Mouse (Mus musculus) CH12.LX (cell line): ENCODE measurements at regions not wholly inside any gene's neighbourhood (a gene's known extent, or its start where the extent isn't known, plus 50 kb on each side); places are given as distances from the start of the nearest gene placed in this dataset.

ENCODE experiments used
- DNase-seq: peaks from one replicate; pipeline ENCODE4 v3.0.0-alpha.2; 2013; ENCODE audit errors: extremely low read depth
- H3K27ac ChIP-seq: 2 replicates; pipeline ENCODE4 v1.5.1; 2012; ENCODE audit warnings: low read depth, mild to moderate bottlenecking, control low read depth, moderate library complexity; ENCODE audit not compliant: insufficient read depth
- H3K27me3 ChIP-seq: replicated peaks from 2 replicates; pipeline ENCODE3; 2012; ENCODE audit warnings: inconsistent platforms
- H3K36me3 ChIP-seq, 2 experiments: replicated peaks in 1 of 2; 2 replicates each; pipeline versions ENCODE3 to v1.6.1; 2012; ENCODE audit warnings: inconsistent platforms in 1 of 2, low read length in 1 of 2, mild to moderate bottlenecking in 1 of 2, mixed read lengths in 1 of 2, moderate library complexity in 1 of 2; ENCODE audit not compliant: control insufficient read depth in 1 of 2, insufficient read depth in 1 of 2
- H3K4me1 ChIP-seq, 2 experiments: 2 replicates each; pipeline ENCODE4 v1.6.1; 2012; ENCODE audit warnings: inconsistent platforms in 1 of 2, moderate library complexity in 1 of 2; ENCODE audit not compliant: insufficient read depth in 2 of 2, control insufficient read depth in 1 of 2
- H3K4me2 ChIP-seq: 2 replicates; pipeline ENCODE4 v1.6.1; 2012; ENCODE audit warnings: low read depth, mild to moderate bottlenecking, control low read depth; ENCODE audit not compliant: poor library complexity, insufficient read depth, severe bottlenecking
- H3K4me3 ChIP-seq, 3 experiments: fragments of 150-350 bp in 1 of 3; sonication (generic) in 1 of 3; replicated peaks in 1 of 3; 2 replicates each; pipeline versions ENCODE3 to v1.5.1; 2011 to 2012; ENCODE audit warnings: low read depth in 2 of 3, low read length in 2 of 3, mild to moderate bottlenecking in 2 of 3, moderate library complexity in 2 of 3, control low read depth in 1 of 3, improper control_type of control experiment in 1 of 3, inconsistent platforms in 1 of 3, mixed read lengths in 1 of 3; ENCODE audit not compliant: poor library complexity in 1 of 3
- H3K79me2 ChIP-seq: replicated peaks from 2 replicates; pipeline ENCODE4 v1.6.1; 2012; ENCODE audit warnings: mild to moderate bottlenecking, moderate library complexity; ENCODE audit not compliant: control insufficient read depth, poor library complexity, insufficient read depth, severe bottlenecking; ENCODE audit errors: extremely low read depth
- H3K9ac ChIP-seq: 2 replicates; pipeline ENCODE4 v1.6.1; 2012; ENCODE audit warnings: low read depth, mild to moderate bottlenecking, control low read depth, moderate library complexity; ENCODE audit not compliant: insufficient read depth
- H3K9me3 ChIP-seq: replicated peaks from 2 replicates; pipeline ENCODE3; 2012; ENCODE audit warnings: low read length, inconsistent platforms, mixed read lengths
- BHLHE40 ChIP-seq: IDR thresholded peaks from 2 replicates; pipeline ENCODE4 v1.6.1; 2011; ENCODE audit warnings: mild to moderate bottlenecking, low read depth, low read length, improper control_type of control experiment
- CTCF ChIP-seq, 2 experiments: IDR thresholded peaks in 1 of 2; conservative IDR thresholded peaks in 1 of 2; 2 replicates each; pipeline ENCODE4 v1.5.1; 2011 to 2012; ENCODE audit warnings: low read depth in 2 of 2, low read length in 2 of 2, improper control_type of control experiment in 1 of 2, inconsistent platforms in 1 of 2, mild to moderate bottlenecking in 1 of 2, moderate library complexity in 1 of 2
- E2F4 ChIP-seq: IDR thresholded peaks from 2 replicates; pipeline ENCODE4 v1.6.1; 2011; ENCODE audit warnings: low read depth, low read length, improper control_type of control experiment; ENCODE audit not compliant: insufficient replicate concordance
- ELF1 ChIP-seq: IDR thresholded peaks from 2 replicates; pipeline ENCODE4 v1.6.1; 2014; ENCODE audit warnings: low read depth, mild to moderate bottlenecking, inconsistent platforms, low read length, improper control_type of control experiment
- ETS1 ChIP-seq: conservative IDR thresholded peaks from 2 replicates; pipeline ENCODE4 v1.6.1; 2012; ENCODE audit warnings: low read depth, mild to moderate bottlenecking, inconsistent platforms, low read length, improper control_type of control experiment, moderate library complexity
- GABPA ChIP-seq: IDR thresholded peaks from 2 replicates; pipeline ENCODE4 v1.6.1; 2012; ENCODE audit warnings: low read depth, low read length, improper control_type of control experiment, inconsistent platforms; ENCODE audit not compliant: insufficient replicate concordance
- HCFC1 ChIP-seq: IDR thresholded peaks from 2 replicates; pipeline ENCODE4 v1.6.1; 2012; ENCODE audit warnings: low read depth, mild to moderate bottlenecking, inconsistent platforms, low read length, improper control_type of control experiment
- JUN ChIP-seq: IDR thresholded peaks from 2 replicates; pipeline ENCODE4 v1.6.1; 2011; ENCODE audit warnings: low read depth, mild to moderate bottlenecking, low read length, improper control_type of control experiment, moderate library complexity; ENCODE audit not compliant: insufficient read depth
- JUND ChIP-seq: conservative IDR thresholded peaks from 2 replicates; pipeline ENCODE4 v1.6.1; 2011; ENCODE audit warnings: low read depth, low read length, improper control_type of control experiment
- KAT2A ChIP-seq: IDR thresholded peaks from 2 replicates; pipeline ENCODE4 v1.6.1; 2012; ENCODE audit warnings: low read length, improper control_type of control experiment, inconsistent platforms; ENCODE audit not compliant: insufficient replicate concordance
- MAFK ChIP-seq: IDR thresholded peaks from 2 replicates; pipeline ENCODE4 v1.6.1; 2011; ENCODE audit warnings: low read length, improper control_type of control experiment; ENCODE audit not compliant: insufficient replicate concordance
- MAX ChIP-seq: IDR thresholded peaks from 2 replicates; pipeline ENCODE4 v1.6.1; 2011; ENCODE audit warnings: low read length, improper control_type of control experiment
- PAX5 ChIP-seq: IDR thresholded peaks from 2 replicates; pipeline ENCODE4 v1.6.1; 2012; ENCODE audit warnings: low read length, inconsistent platforms, mixed read lengths
- POLR2AphosphoS2 ChIP-seq: IDR thresholded peaks from 2 replicates; pipeline ENCODE4 v1.6.1; 2011; ENCODE audit warnings: low read depth, low read length, improper control_type of control experiment
- RCOR1 ChIP-seq: conservative IDR thresholded peaks from 2 replicates; pipeline ENCODE4 v1.6.1; 2012; ENCODE audit warnings: low read depth, mild to moderate bottlenecking, inconsistent platforms, low read length, improper control_type of control experiment
- TCF12 ChIP-seq: IDR thresholded peaks from 2 replicates; pipeline ENCODE4 v1.6.1; 2014; ENCODE audit warnings: low read depth, mild to moderate bottlenecking, inconsistent platforms, low read length, improper control_type of control experiment
- UBTF ChIP-seq: IDR thresholded peaks from 2 replicates; pipeline ENCODE4 v1.6.1; 2012; ENCODE audit warnings: low read depth, mild to moderate bottlenecking, inconsistent platforms, low read length, improper control_type of control experiment, moderate library complexity
- USF2 ChIP-seq: conservative IDR thresholded peaks from 2 replicates; pipeline ENCODE4 v1.6.1; 2011; ENCODE audit warnings: low read depth, low read length, improper control_type of control experiment
- ZC3H11A ChIP-seq: IDR thresholded peaks from 2 replicates; pipeline ENCODE4 v1.6.1; 2012; ENCODE audit warnings: low read depth, mild to moderate bottlenecking, inconsistent platforms, low read length, improper control_type of control experiment
- ZKSCAN1 ChIP-seq: IDR thresholded peaks from 2 replicates; pipeline ENCODE4 v1.6.1; 2012; ENCODE audit warnings: low read depth, inconsistent platforms, low read length, improper control_type of control experiment, borderline replicate concordance
- ZMIZ1 ChIP-seq: IDR thresholded peaks from 2 replicates; pipeline ENCODE4 v1.6.1; 2012; ENCODE audit warnings: low read depth, mild to moderate bottlenecking, inconsistent platforms, low read length, improper control_type of control experiment
- ZNF384 ChIP-seq: IDR thresholded peaks from 2 replicates; pipeline ENCODE4 v1.6.1; 2012; ENCODE audit warnings: low read depth, low read length, improper control_type of control experiment, inconsistent platforms
- dilution Hi-C: fragments of 300-500 bp; cut with MboI; formaldehyde crosslinking; loops from 2 replicates; pipeline ENCODE4 v1.14.3; 2020; ENCODE audit warnings: low sequenced_read_pairs; ENCODE audit not compliant: extremely low pct_unique_long_range_greater_than_20kb, extremely low pct_ligation_motif_present
- in situ Hi-C: fragments of 300-500 bp; cut with MboI; formaldehyde crosslinking; loops from 3 replicates; pipeline ENCODE4 v1.14.3; 2019; ENCODE audit warnings: low sequenced_read_pairs, low pct_ligation_motif_present, low pct_unique_long_range_greater_than_20kb, mixed read lengths

DNA sequence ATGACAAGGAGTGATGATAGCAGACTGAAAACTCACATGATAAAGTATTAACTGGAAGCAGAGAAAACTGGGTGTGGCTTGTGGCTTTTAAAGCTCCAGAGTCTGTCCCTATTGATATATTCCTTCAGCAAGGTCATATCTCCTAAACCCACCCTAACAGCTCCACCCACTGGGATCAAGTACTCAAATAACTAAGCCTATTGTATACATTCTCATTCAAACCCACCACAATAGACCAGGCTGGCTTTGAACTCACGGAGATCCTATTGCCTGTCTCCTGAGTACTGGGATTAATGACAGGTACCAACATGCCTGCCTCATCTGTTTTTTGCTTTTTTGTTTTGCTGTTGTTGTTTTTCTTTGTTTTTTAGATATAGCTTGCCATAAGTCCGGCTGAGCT is 484.3 kb upstream of the Zfp462 start:
- H3K4me2 ChIP-seq, result no peak overlapping the region
- in situ Hi-C loops (no loop called here), dilution Hi-C loops (no loop called here)
- H3K4me1 ChIP-seq, result no peaks in the 10 kb centered on the region
- DNase-seq, result no peak
- H3K4me3 ChIP-seq, result no peak overlapping the region
- peaks cover 4% of the 10 kb centered on the region for H3K9me3 ChIP-seq
- H3K27ac ChIP-seq, result no peak overlapping the region
- H3K36me3 ChIP-seq, result no peaks in the 10 kb centered on the region
- no peaks in the 10 kb centered on the region for H3K79me2 ChIP-seq
- no peaks in the 10 kb centered on the region for H3K27me3 ChIP-seq
- no peak for TF ChIP-seq POLR2AphosphoS2
- no peak for TF ChIP-seq CTCF (conservative IDR thresholded peaks at IDR 0.05 in 1 of 2, IDR thresholded peaks at IDR 0.05 in 1 of 2; ENCODE audit: low read depth in 2 of 2, low read length in 2 of 2)
- TF ChIP-seq ZMIZ1, result no peak
- no peak for TF ChIP-seq GABPA
- TF ChIP-seq MAFK, result no peak
- no peak for TF ChIP-seq RCOR1
- no peak for TF ChIP-seq JUN
- TF ChIP-seq JUND, result no peak
- H3K9ac ChIP-seq, result no peak overlapping the region

- Histone ChIP-seq H3K27ac (no peak overlapping the region), H3K4me2 (no peak overlapping the region), H3K9ac (no peak overlapping the region), H3K36me3 (no peaks in the 10 kb centered on the region), H3K9me3 (peaks cover 4% of the 10 kb centered on the region), H3K79me2 (no peaks in the 10 kb centered on the region), H3K27me3 (no peaks in the 10 kb centered on the region), H3K4me1 (no peaks in the 10 kb centered on the region), H3K4me3 (no peak overlapping the region)
- TF ChIP-seq PAX5 (no peak), ELF1 (no peak), ETS1 (no peak), MAX (no peak), E2F4 (no peak), BHLHE40 (no peak), CTCF (conservative IDR thresholded peaks at IDR 0.05 in 1 of 2, IDR thresholded peaks at IDR 0.05 in 1 of 2; ENCODE audit: low read depth in 2 of 2, low read length in 2 of 2) (no peak), ZKSCAN1 (no peak), JUND (no peak), ZC3H11A (no peak), JUN (no peak), UBTF (no peak), USF2 (no peak), HCFC1 (no peak), KAT2A (no peak), POLR2AphosphoS2 (no peak), TCF12 (no peak), ZNF384 (no peak)
- DNase-seq, result no peak
- in situ Hi-C loops, result no loop called here
- dilution Hi-C loops, result no loop called here
Measured at GRCm38 (mm10) chr4:54469176-54469575, 475.7 kb upstream of the Zfp462 start.
